20 mouse cellular contexts compared by ENCODE assay signal in genomic region chr9:40704364-40705276, GRCm38 (mm10). TPM values are rescaled to one million over a fixed set of nuclear protein-coding genes. Genes with fewer than 3 reads are reported as not detected.
A peak's percentile ranks its signal among the peaks of the same experiment; 100 is the strongest.
DNase-seq lines count a peak whose midpoint lies in the region; ATAC-seq and TF ChIP-seq lines count a peak whose summit lies in the region.
"Had no signal": no experiment of that assay in that cellular context is flagged by ENCODE, and none has a peak within 500 bp of the region (broad histone marks: within the 10 kb centered on the region; RNA-seq: fewer than 3 reads in every experiment).

No protein-coding gene starts in this region.

- no peak overlapping the region for H3K4me3 ChIP-seq in intestine, embryonic 14.5 days (ENCODE audit: low read depth, low read length)
- no peak overlapping the region for H3K4me3 ChIP-seq in intestine, embryonic 15.5 days (replicated peaks)
- no peak overlapping the region for H3K4me3 ChIP-seq in midbrain, embryonic 14.5 days (replicated peaks; ENCODE audit: low read depth, low read length)
- no peak overlapping the region for H3K4me3 ChIP-seq in midbrain, embryonic 11.5 days (ENCODE audit: low read depth, low read length)
- no peak overlapping the region for H3K4me3 ChIP-seq in embryonic facial prominence, embryonic 10.5 days
- no peak overlapping the region for H3K4me3 ChIP-seq in limb, embryonic 14.5 days (replicated peaks; ENCODE audit: low read length)
- H3K4me3 ChIP-seq: forebrain, embryonic 13.5 days; heart, embryonic 10.5 days had no signal

- H3K36me3 ChIP-seq in intestine, embryonic 14.5 days (ENCODE audit: control insufficient read depth, insufficient read depth, low read length), result no peaks in the 10 kb centered on the region
- no peaks in the 10 kb centered on the region for H3K36me3 ChIP-seq in intestine, embryonic 15.5 days
- no peaks in the 10 kb centered on the region for H3K36me3 ChIP-seq in midbrain, embryonic 14.5 days (ENCODE audit: control insufficient read depth, insufficient read depth, low read length)
- no peaks in the 10 kb centered on the region for H3K36me3 ChIP-seq in midbrain, embryonic 11.5 days (ENCODE audit: control insufficient read depth, insufficient read depth, low read length)
- peaks cover 7% of the 10 kb centered on the region for H3K36me3 ChIP-seq in embryonic facial prominence, embryonic 10.5 days (replicated peaks)
- no peaks in the 10 kb centered on the region; the same call in 1 of the 2 replicates for H3K36me3 ChIP-seq in limb, embryonic 14.5 days (ENCODE audit: control insufficient read depth, insufficient read depth, low read length)
- H3K36me3 ChIP-seq: heart, embryonic 10.5 days had no signal

- WGBS in intestine, embryonic 14.5 days, result 19% methylated on average over 10 of the region's 10 CpGs
- WGBS in intestine, embryonic 15.5 days, result 34% methylated on average over 10 of the region's 10 CpGs
- WGBS in midbrain, embryonic 14.5 days, result 60% methylated on average over 10 of the region's 10 CpGs
- WGBS in midbrain, embryonic 11.5 days, result 53% methylated on average over 10 of the region's 10 CpGs
- WGBS in embryonic facial prominence, embryonic 10.5 days, result 36% methylated on average over 10 of the region's 10 CpGs
- 30% methylated on average over 10 of the region's 10 CpGs for WGBS in limb, embryonic 14.5 days

- DNase-seq in intestine, embryonic 14.5 days (ENCODE audit: low spot score), result no peak
- DNase-seq in midbrain, embryonic 14.5 days, result peak; percentile 47
- DNase-seq in midbrain, embryonic 11.5 days (ENCODE audit: low spot score, missing footprints), result no peak
- DNase-seq in embryonic facial prominence, embryonic 10.5 days (ENCODE audit: low spot score), result peak; percentile 28
- DNase-seq in limb, embryonic 14.5 days (ENCODE audit: low spot score), result peak; percentile 8
- no peak for DNase-seq in layer of hippocampus, adult 9-11 months
- DNase-seq: adrenal gland, adult 2 months; cerebellum, adult 11 months; cerebellum, postnatal 25 days; heart, postnatal 14 days; left cerebral cortex, postnatal 4 days; retina, postnatal 1 day; right cerebral cortex, postnatal 4 days had no signal

- no peaks in the 10 kb centered on the region for H3K9me3 ChIP-seq in intestine, embryonic 14.5 days (ENCODE audit: control insufficient read depth, low read length)
- H3K9me3 ChIP-seq in intestine, embryonic 15.5 days, result no peaks in the 10 kb centered on the region
- H3K9me3 ChIP-seq in midbrain, embryonic 14.5 days (ENCODE audit: control insufficient read depth, low read length), result no peaks in the 10 kb centered on the region
- no peaks in the 10 kb centered on the region for H3K9me3 ChIP-seq in midbrain, embryonic 11.5 days (ENCODE audit: control insufficient read depth, low read length)
- no peaks in the 10 kb centered on the region for H3K9me3 ChIP-seq in embryonic facial prominence, embryonic 10.5 days
- H3K9me3 ChIP-seq in limb, embryonic 14.5 days (ENCODE audit: control insufficient read depth, low read length), result no peaks in the 10 kb centered on the region
- H3K9me3 ChIP-seq: forebrain, embryonic 13.5 days; heart, embryonic 10.5 days had no signal

- ATAC-seq in intestine, embryonic 14.5 days (replicated peaks; ENCODE audit: low FRiP score, low TSS enrichment, low read depth), result no peak
- ATAC-seq in intestine, embryonic 15.5 days, result no peak
- no peak for ATAC-seq in midbrain, embryonic 14.5 days (ENCODE audit: low FRiP score, low TSS enrichment)
- no peak for ATAC-seq in midbrain, embryonic 11.5 days (ENCODE audit: low FRiP score)
- no peak for ATAC-seq in limb, embryonic 14.5 days (ENCODE audit: low FRiP score, low read depth)
- no peak for ATAC-seq in inflammation-experienced regulatory T-cells, adult 6 months
- ATAC-seq: forebrain, embryonic 13.5 days; lung, postnatal 0 days had no signal

- H3K27ac ChIP-seq in intestine, embryonic 14.5 days (ENCODE audit: low read depth), result peak overlapping the region; percentile 33; the same call in 1 of the 2 replicates
- no peak overlapping the region for H3K27ac ChIP-seq in intestine, embryonic 15.5 days
- H3K27ac ChIP-seq in midbrain, embryonic 14.5 days (replicated peaks; ENCODE audit: low read depth, low read length), result peak overlapping the region; percentile 33; the same call in 1 of the 2 replicates
- no peak overlapping the region; the same call in 1 of the 2 replicates for H3K27ac ChIP-seq in midbrain, embryonic 11.5 days (ENCODE audit: low read depth, low read length)
- no peak overlapping the region for H3K27ac ChIP-seq in embryonic facial prominence, embryonic 10.5 days (replicated peaks)
- no peak overlapping the region for H3K27ac ChIP-seq in limb, embryonic 14.5 days (replicated peaks; ENCODE audit: low read depth, low read length)
- H3K27ac ChIP-seq: forebrain, embryonic 13.5 days; heart, embryonic 10.5 days; liver, embryonic 14.5 days had no signal

- H3K4me1 ChIP-seq in intestine, embryonic 14.5 days (replicated peaks; ENCODE audit: control insufficient read depth, insufficient read depth, low read length), result peaks cover 31% of the 10 kb centered on the region
- peaks cover 18% of the 10 kb centered on the region for H3K4me1 ChIP-seq in intestine, embryonic 15.5 days (replicated peaks)
- peaks cover 15% of the 10 kb centered on the region for H3K4me1 ChIP-seq in midbrain, embryonic 14.5 days (ENCODE audit: control insufficient read depth, insufficient read depth, low read length)
- H3K4me1 ChIP-seq in midbrain, embryonic 11.5 days (ENCODE audit: control insufficient read depth, insufficient read depth, low read length), result peaks cover 12% of the 10 kb centered on the region
- H3K4me1 ChIP-seq in embryonic facial prominence, embryonic 10.5 days, result peaks cover 51% of the 10 kb centered on the region
- peaks cover 26% of the 10 kb centered on the region for H3K4me1 ChIP-seq in limb, embryonic 14.5 days (ENCODE audit: control insufficient read depth, insufficient read depth, low read length)

- no peak overlapping the region for H3K4me2 ChIP-seq in intestine, embryonic 14.5 days (ENCODE audit: low read length)
- H3K4me2 ChIP-seq in intestine, embryonic 15.5 days (replicated peaks), result no peak overlapping the region
- H3K4me2 ChIP-seq in midbrain, embryonic 14.5 days (ENCODE audit: low read length), result no peak overlapping the region
- H3K4me2 ChIP-seq in midbrain, embryonic 11.5 days, result no peak overlapping the region
- H3K4me2 ChIP-seq in limb, embryonic 14.5 days (replicated peaks; ENCODE audit: low read depth, low read length, severe bottlenecking), result no peak overlapping the region
- H3K4me2 ChIP-seq: forebrain, embryonic 13.5 days had no signal

- H3K9ac ChIP-seq in intestine, embryonic 14.5 days (ENCODE audit: low read length), result no peak overlapping the region
- H3K9ac ChIP-seq in intestine, embryonic 15.5 days, result no peak overlapping the region
- H3K9ac ChIP-seq in midbrain, embryonic 14.5 days (replicated peaks; ENCODE audit: low read length), result no peak overlapping the region
- H3K9ac ChIP-seq in midbrain, embryonic 11.5 days (ENCODE audit: low read length), result no peak overlapping the region
- no peak overlapping the region for H3K9ac ChIP-seq in limb, embryonic 14.5 days (ENCODE audit: low read depth, low read length, severe bottlenecking)
- H3K9ac ChIP-seq: forebrain, embryonic 13.5 days; liver, embryonic 14.5 days had no signal

- TF ChIP-seq POLR2A in limb, embryonic 14.5 days (IDR thresholded peaks at IDR 0.05; ENCODE audit: borderline replicate concordance, extremely low read depth, insufficient read depth, insufficient read length), result no peak

- no peaks in the 10 kb centered on the region for H3K27me3 ChIP-seq in intestine, embryonic 14.5 days (replicated peaks; ENCODE audit: control insufficient read depth, insufficient read depth, low read length)
- H3K27me3 ChIP-seq in intestine, embryonic 15.5 days (replicated peaks), result no peaks in the 10 kb centered on the region
- H3K27me3 ChIP-seq in midbrain, embryonic 14.5 days (ENCODE audit: control insufficient read depth, insufficient read depth, low read length), result no peaks in the 10 kb centered on the region
- H3K27me3 ChIP-seq in midbrain, embryonic 11.5 days (ENCODE audit: control insufficient read depth, insufficient read depth, low read length), result no peaks in the 10 kb centered on the region
- H3K27me3 ChIP-seq in embryonic facial prominence, embryonic 10.5 days (replicated peaks; ENCODE audit: low read depth, poor library complexity, severe bottlenecking), result no peaks in the 10 kb centered on the region
- H3K27me3 ChIP-seq in limb, embryonic 14.5 days (ENCODE audit: control insufficient read depth, insufficient read depth, low read length), result no peaks in the 10 kb centered on the region
- H3K27me3 ChIP-seq: forebrain, embryonic 13.5 days had no signal

RNA-seq across cellular contexts. Expression of gene Clmp, which starts 18.9 kb away (rescaled TPM):
- 43.5 and 43.9 TPM in 2 replicates for polyA plus RNA-seq in intestine, embryonic 14.5 days (2014; fragmentation: Nextera tagmentation; extraction: Ambion mirVana)
- 25.6 and 26.7 TPM in 2 replicates for polyA plus RNA-seq in intestine, embryonic 15.5 days (2015; fragmentation: Nextera tagmentation; extraction: Ambion mirVana)
- 57.4 and 60.2 TPM in 2 replicates for polyA plus RNA-seq in midbrain, embryonic 14.5 days (2014; fragmentation: Nextera tagmentation; extraction: Ambion mirVana)
- 26.2 and 29.7 TPM in 2 replicates for polyA plus RNA-seq in midbrain, embryonic 11.5 days (2014; fragmentation: Nextera tagmentation; extraction: Ambion mirVana)
- 35.5 and 45.6 TPM in 2 replicates for polyA plus RNA-seq in embryonic facial prominence, embryonic 10.5 days (2016; fragmentation: Nextera tagmentation; extraction: Ambion mirVana)
- polyA plus RNA-seq in limb, embryonic 14.5 days (2012; rRNA removed), result 44.7 and 51.8 TPM in 2 replicates
- 61.5 and 78.9 TPM in 2 replicates for polyA plus RNA-seq in limb, embryonic 14.5 days (2014; fragmentation: Nextera tagmentation; extraction: Ambion mirVana)
- not detected for polyA plus RNA-seq in inflammation-experienced regulatory T-cells, adult 6 months (2017; shearing (Covaris generic))

RNA-seq across cellular contexts. Expression of gene Gm21915, which starts 34.2 kb away (rescaled TPM):
- polyA plus RNA-seq in intestine, embryonic 14.5 days (2014; fragmentation: Nextera tagmentation; extraction: Ambion mirVana), result not detected in 2 replicates
- not detected in 2 replicates for polyA plus RNA-seq in intestine, embryonic 15.5 days (2015; fragmentation: Nextera tagmentation; extraction: Ambion mirVana)
- polyA plus RNA-seq in midbrain, embryonic 14.5 days (2014; fragmentation: Nextera tagmentation; extraction: Ambion mirVana), result not detected in 2 replicates
- not detected in 2 replicates for polyA plus RNA-seq in midbrain, embryonic 11.5 days (2014; fragmentation: Nextera tagmentation; extraction: Ambion mirVana)
- not detected in 2 replicates for polyA plus RNA-seq in embryonic facial prominence, embryonic 10.5 days (2016; fragmentation: Nextera tagmentation; extraction: Ambion mirVana)
- not detected in 2 replicates for polyA plus RNA-seq in limb, embryonic 14.5 days (2012; rRNA removed)
- not detected in 2 replicates for polyA plus RNA-seq in limb, embryonic 14.5 days (2014; fragmentation: Nextera tagmentation; extraction: Ambion mirVana)
- polyA plus RNA-seq in inflammation-experienced regulatory T-cells, adult 6 months (2017; shearing (Covaris generic)), result not detected
- polyA plus RNA-seq: adrenal gland, adult 2 months; forebrain, embryonic 13.5 days; heart, embryonic 10.5 days; liver, embryonic 14.5 days; lung, postnatal 0 days; urinary bladder, adult 2 months had no signal

Comparison
In these comparisons a context has a peak if more than half of its experiments do, and no peak if none do; other contexts are left out.
1. DNase-seq: peak in midbrain, embryonic 14.5 days (single experiment), embryonic facial prominence, embryonic 10.5 days (single experiment) and limb, embryonic 14.5 days (single experiment); none in intestine, embryonic 14.5 days (single experiment), midbrain, embryonic 11.5 days (single experiment) and layer of hippocampus, adult 9-11 months (single experiment).
2. H3K27ac ChIP-seq: peak in intestine, embryonic 14.5 days (single experiment) and midbrain, embryonic 14.5 days (single experiment); none in intestine, embryonic 15.5 days (single experiment), midbrain, embryonic 11.5 days (single experiment), embryonic facial prominence, embryonic 10.5 days (single experiment) and limb, embryonic 14.5 days (single experiment).
3. RNA of gene Clmp, which starts 18.9 kb away (polyA plus RNA-seq): 44.7 to 78.9 TPM in limb, embryonic 14.5 days, 57.4 to 60.2 TPM in midbrain, embryonic 14.5 days, 35.5 to 45.6 TPM in embryonic facial prominence, embryonic 10.5 days, 43.5 to 43.9 TPM in intestine, embryonic 14.5 days, 25.6 to 26.7 TPM in intestine, embryonic 15.5 days and 26.2 to 29.7 TPM in midbrain, embryonic 11.5 days; not detected in inflammation-experienced regulatory T-cells, adult 6 months; every median in the first group is over 10 times any median in the second.